Mouse (Mus musculus) A20 (cell line): ENCODE data around the gene Med24.

Source experiments
- DNase-seq: peaks from one replicate; pipeline ENCODE4 v3.0.0-alpha.2; 2011; ENCODE audit warnings: low read depth, low spot score

The Med24 gene

DNA sequence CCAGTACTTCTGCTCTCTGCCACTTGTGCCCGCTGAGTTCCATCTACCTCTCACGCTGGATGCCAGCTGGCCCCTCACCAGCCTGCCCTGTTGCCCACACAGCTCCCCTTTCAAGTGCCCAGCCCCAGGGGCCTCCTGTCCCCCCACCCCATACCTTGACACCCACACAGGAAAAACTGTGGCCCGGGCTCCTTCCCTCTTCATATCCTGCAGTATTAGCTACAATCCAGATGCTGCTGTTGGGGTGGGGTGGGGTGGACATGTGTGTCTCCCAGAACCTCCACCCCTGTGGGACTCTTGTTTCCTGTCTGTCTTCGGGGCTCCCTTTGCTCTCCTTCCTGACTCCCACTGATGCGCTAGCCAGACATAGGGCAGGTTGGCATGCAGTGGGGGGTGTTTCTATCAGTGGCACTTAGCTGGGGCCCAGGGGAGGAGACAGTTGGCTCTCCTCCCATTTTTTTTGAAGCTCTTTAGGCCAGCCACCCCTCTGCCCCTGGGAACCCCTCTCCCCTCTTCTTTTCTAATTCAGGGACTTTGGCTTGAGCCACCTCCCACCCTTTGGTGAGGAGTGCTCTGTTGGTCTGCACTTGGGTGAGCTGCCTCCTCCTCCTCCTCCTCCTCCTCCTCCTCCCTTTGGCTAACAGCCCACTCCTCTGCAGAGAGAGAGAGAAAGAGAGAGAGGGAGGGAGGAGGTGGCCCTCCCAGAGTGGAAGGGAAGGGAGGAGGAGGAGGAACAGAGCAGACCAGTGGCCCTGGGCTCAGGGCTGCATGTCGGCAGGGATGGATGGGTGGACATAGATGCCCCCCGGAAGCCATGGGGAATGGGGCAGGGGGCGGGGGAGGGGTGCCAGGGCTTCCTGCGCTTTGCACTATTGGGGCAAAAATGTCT lies 36.4 kb upstream of the Med24 start:
- DNase-seq: no peak

DNA sequence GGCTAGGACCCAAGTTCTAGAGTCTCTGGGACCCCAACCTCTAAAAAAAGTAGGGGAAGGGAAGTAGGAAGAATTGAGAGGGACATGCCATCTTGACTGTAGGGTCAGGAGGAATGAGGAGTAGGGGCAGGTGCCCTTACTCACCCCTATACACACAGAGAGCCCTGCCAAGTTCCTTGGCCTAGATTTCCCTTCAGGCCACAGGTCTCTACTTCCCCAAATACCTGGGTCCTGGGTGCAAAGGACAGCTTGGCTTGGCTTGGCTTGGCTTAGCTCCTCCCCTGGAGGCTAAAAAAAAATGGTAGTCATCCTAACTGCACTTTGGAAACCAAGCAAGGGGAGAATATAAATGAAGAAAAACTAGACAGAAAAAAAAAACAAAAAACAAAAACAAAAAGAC lies 35.5 kb upstream of the Med24 start:
- no peak for DNase-seq

DNA sequence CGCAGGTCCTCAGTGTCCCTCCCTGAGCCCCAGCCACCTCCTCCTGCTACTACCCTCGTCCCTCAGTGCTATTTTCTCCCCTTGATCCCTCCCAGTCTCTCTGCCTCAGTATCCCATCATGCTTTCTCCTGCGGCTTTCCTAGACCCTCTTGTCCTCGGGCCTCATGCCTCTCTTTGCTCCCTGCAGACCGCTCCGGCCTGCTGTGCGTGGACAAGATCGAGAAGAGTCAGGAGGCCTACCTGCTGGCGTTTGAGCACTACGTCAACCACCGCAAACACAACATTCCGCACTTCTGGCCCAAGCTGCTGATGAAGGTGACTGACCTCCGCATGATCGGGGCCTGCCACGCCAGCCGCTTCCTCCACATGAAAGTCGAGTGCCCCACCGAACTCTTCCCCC lies 34.9 kb upstream of the Med24 start:
- no peak for DNase-seq

DNA sequence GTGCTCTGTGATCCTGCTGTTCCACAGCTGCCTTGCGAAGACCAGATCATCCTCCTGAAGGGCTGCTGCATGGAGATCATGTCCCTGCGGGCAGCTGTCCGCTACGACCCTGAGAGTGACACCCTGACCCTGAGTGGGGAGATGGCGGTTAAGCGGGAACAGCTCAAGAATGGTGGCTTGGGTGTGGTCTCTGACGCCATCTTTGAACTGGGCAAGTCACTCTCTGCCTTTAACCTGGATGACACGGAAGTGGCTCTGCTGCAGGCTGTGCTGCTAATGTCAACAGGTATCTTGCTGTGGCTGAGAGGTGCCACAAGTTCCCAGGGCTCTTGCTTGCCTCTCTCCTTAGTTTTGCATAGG lies 34.2 kb upstream of the Med24 start:
- DNase-seq: no peak

DNA sequence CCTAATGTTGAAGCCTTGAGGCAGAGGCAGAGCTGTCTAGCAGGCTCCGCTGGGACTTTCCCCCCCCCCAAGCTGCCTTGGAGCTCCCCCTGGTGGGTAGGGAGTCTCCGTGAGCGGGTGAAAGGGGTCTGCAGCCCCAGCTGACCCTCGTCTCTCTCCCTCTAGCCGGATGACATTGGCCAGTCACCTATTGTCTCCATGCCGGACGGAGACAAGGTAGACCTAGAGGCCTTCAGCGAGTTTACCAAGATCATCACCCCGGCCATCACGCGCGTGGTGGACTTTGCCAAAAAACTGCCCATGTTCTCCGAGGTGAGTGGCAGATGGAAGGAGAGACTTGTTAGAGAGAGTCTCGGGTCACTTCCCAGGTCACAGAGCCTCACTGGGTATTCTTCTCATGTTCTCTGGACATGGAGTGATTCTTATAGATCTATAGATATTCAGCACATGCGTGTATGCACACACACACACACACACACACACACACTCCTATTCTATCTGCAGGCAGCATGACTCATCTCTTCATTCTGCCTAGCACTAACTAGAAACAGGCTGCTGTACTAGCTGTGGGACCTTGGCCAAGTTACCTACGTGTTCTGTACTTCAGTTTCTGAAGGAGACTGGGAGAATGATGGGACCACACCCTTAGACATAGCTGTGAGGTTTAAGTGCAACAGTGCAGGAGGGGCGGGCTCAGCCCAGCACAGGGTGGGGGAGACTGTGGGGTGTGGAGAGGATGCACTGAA lies 33.7 kb upstream of the Med24 start:
- DNase-seq: peak; percentile 53

DNA sequence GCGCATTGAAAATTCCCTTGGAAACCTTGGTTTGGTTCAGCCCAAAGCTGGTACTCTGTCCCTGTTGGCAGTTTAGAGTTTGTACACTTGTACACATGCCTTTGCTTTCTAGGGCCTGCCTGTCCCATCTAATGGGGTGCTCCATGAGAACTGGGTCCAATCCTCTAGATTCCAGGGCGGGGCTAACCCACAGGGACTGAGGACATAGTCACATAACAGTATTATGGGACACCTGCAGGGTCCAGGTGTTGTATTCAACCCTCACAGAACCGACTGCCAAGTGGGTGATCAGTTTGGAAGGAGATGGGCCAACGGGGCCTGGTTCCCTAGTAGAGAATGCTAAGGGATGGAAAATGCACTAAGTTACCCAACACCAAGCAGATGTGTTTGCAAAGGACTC lies 32.7 kb upstream of the Med24 start:
- DNase-seq: no peak

DNA sequence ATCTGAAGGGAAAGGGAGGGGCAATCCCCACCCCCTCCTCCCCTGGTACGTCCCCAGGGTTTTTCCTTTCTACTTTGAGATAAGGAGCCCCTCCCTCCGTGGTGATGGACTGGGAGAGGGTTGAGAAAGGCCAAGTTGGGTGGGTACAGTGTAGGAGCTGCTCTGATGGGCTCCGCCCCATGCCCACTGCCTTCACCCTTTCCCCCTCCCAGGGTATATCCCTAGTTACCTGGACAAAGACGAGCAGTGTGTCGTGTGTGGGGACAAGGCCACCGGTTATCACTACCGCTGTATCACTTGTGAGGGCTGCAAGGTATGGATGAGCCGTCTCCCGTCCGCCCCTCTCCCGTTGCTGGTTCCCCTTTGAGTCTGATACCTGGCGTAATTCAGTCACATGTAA lies 27.5 kb upstream of the Med24 start:
- no peak for DNase-seq

DNA sequence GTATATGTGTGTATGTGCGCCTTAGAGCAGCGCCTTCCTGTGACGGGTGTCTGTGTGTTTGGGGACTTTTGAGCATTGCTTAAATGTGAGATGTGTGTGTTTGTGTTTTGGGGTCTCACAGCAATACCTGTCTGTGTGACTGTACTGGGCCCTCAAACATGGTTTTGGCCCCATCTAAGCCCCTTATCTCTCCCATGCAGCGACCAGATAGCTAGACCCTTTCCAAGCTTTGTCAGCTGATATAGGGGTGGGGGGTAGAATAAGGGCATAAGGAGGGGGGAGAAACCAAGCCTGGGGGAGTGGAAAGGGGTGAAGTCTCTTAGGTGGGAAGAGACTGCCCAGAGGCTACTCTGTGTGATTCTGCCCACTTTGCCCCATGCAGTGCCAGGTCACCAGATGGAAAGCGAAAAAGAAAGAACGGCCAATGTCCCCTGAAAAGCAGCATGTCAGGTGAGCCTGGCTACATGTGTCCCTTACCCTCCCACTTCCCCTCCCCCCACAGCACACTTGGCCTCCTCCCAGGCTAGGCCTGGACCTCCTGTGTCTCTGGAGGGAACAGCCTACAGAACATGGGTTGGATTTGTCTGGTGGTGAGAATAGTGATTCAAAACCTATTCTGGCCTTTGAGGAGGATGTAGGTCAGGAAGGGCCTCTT lies 26.6 kb upstream of the Med24 start:
- DNase-seq: no peak

DNA sequence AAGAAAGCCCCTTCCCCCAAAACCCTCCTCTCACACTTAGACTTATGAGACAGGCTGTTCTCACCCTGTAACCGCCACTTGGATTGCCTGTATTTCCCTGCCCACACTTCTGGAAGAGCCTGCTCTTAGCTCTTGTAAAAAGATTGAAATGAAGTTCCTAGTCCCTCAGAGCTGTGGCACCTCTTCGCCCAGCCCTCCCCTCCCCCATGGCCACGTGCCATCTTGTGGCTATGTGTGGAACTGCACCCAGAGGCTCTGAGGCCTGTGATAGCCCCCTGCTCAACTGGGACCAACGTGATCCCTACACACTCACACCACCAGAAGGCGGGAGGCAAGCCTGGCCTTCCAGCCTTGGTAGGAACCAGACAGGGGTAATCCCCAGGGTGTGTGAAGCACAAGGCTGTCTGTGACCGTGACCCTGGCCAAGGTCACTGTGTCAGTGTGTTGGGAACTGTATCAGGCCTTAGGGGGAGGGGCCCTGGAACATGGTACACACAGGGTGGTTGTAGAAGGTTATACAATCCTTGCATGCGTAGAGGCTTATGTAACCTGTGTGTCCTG lies 25.5 kb upstream of the Med24 start:
- DNase-seq: peak; percentile 83

DNA sequence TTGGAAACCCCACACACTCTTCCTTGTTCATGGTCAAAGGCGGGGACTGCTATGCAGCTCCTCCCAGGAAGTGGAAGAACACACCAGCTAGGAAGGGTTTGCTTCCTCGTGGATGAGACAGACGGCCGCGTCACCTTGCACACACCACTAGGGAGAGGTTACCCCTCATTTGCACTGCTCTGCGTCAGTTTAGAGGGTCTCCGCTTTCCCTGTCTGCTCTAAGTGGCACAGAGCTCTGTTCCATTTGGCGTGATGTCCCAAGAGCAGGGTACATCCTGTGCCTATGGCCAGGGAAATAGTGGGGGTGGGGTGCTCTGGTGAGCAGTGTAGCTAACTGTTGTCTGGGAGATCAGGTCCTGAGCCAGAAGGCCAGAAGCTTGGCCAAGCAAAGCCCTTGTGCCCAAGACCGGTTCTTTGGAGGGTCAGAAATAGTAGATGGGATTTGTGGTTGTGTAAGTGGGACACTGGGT lies 25.0 kb upstream of the Med24 start:
- no peak for DNase-seq

DNA sequence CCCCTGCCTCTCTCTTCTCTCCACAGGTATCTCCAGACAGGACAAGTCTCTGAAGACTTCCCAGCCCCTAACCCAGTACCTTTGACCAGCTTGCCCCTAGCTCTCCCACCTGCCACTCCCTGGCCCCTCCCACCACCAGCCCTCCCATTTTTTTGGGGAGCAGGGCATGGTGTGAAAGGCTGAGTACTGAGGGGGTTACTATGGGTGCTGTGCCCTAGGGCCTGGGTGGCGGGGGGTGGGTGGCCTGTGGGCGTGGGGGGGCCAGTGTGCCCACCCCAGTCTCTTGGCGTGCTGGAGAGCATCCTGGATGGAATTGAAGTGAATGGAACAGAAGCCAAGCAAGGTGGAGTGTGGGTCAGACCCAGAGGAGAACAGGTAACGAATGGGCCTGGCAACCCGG lies 24.0 kb upstream of the Med24 start:
- no peak for DNase-seq

DNA sequence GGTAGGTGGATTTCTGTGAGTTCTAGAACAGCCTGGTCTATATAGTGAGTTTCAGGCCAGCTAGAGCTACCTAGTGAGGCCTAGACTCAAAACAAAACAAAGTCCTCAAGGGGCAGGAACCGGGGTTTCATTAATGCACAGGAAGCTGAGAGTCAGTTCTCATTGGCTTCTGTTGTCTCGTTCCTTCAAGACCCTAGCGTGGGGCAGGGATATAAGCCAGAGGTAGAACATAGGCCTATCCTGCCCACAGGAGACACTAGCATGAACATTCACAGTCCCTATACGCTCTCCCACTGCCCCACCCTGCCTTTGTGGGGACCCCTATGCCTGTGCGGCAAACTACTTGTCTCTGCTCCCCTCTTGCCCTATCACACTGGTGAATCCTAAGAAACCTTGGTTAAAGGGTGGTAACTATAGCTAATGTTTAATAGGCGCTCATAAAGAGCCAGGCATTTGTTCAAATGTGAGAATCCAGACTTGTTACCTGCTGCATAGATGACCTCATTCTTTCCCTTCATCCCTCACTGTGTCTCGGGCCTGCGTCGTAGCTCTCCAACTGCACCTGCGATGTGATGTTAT lies 23.4 kb upstream of the Med24 start:
- no peak for DNase-seq

DNA sequence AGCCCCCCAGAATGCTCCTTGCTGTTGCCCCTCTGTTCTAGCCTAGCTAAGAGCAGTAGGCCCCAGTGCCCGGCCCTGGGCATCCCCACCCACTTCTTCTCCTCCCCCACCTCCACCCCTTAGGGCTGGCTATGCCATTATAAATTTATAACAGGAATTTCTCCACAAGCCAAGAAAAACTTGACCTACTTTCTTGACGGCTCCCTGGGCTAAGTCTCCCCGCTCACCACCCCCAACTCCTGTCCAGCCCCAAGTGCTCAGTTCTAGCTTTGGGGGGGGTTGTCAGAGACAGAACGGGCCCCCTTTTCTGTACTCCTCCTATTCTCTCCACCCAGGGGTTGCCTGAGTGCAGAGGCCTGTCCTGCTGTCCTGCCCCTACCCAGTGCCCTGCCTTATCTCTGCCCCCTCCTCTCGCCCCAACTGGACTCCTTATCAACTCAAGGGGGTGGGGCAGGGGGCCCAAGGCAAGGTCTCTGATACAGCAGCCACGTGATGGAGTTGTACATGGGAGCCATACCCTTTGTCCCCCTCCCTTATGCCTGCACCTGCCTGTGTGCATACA lies 22.1 kb upstream of the Med24 start:
- DNase-seq: no peak

DNA sequence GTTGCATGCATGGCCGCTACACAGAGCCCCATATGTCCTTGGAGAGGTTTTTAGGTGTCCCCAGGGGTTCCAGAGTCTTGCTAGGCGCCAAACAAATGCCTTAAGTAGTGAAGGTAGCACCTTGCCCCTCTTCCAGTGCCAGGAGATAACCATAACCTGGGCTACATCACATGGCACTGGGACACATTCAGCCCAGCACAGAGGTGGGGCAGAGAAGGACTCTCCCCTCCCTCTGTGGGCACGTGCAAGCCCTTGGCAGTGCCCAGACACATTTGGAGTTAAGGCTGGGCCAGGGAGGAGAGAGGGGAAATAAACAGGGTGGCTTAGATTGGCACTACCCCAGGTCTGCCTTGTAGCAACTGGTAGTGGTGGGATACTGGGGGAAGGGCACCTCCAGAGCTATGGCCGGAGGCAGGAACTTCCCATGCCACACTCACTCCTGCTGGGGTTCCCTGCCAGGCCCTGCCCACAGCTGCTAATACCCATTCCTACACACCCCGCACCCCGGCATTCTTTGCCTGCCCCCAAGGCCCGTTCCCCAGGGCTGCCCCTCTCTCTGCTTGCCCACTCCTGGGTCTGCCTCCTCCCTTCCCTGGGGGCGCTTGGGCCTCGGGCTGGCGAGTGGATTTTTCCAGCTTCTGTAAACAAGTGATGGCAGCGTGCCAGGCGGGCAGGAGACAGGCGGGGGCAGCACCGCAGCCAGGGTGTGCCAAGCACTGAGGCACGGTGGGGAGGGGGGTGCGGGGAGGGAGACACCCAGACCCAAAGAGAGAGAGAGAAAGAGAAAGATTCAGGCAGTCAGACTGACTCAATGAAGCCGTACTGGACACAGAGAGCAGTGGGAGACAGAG lies 21.3 kb upstream of the Med24 start:
- no peak for DNase-seq

DNA sequence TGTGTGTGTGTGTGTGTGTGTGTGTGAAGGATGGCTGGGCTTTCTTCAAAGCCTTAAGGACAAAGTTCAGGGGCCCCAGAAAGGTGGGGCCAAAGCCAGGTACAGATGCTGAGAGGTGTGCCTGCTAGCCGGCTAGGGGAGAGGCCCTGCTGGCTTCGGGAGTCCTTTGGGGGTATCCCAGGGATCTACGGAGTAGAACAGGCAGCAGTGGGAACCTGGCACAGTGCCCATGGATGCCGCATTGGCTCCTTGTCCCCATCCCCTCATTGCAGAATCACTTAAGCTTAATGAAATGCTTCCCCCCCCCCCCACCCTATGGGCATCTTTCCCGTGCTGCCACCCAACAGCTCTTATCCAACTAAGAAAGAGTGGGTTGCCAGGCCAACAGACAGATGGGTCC lies 20.5 kb upstream of the Med24 start:
- DNase-seq: no peak

DNA sequence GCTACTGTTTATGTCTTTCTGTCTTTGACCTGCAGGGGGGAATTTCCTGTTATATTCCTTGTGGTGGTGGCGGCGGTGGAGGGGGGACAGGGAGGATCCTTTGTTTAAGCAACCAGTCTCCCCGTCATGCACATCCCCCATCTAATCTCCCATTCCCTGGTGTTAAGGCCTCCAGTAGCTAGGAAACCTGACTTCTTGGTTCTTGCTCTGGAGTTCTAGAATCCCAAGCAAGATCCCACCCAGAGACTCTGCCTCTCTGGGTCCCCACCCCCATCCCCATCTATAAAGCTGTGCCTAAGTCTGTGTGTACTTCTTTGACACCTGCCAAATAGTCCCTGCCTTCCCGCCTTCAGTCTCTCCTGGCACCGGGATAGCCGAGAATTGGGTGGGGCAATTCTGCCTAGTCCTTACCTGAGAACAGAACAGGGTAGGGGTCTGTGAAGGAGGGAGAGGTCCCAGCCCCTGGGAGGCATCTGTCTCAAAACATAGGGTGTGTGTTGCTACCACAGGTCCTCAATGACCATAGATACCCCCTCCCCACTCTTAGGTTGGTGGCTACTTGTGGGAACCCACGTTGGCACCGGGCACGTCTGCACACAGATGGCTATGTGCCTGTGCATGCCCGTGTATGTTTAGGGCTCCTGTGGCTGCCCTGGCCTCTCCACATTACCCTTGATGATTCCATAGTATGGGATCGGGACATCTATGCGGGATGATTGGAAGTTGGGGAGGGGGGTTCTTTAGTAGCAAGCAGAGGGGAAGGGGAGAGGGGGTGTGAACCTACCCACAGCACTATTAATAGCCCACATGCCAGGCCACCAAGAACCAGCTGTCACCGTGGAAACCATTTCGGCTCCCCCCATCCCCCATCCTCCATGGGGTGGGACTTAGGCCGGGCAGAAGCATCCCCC lies 19.5 kb upstream of the Med24 start:
- DNase-seq: no peak

DNA sequence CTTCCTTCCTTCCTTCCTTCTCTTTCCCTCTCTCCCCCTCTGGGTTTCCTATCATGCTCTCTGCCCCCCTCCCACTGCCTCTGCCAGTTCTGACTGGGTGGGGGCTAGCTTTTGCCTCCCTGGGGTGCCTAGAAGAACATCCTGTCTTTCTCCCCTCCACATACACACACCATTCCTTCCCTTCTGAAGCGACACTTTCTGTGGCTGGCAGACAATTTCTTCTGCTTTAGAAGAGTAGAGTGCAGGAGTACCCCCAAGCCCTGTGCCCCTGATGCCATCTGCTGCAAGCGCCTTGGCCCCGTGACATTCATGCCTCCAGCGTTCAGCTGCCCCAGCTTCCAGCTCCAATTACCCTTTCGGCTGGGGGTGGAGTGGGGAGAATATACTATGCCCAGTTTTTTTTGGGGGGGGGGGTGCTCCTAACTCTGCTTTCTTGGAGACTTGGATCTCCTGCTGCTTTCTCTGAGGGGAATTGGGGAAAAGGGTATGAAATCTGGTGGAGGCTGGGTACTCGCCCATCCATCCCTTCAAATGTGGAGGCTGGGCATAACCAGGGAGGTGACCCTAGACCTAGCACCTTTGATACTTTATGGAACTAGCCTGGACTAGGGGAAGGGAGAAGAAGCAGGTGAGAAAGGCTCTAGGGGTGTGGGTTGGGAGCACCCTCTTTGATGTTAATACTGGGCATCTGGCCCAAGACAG lies 18.7 kb upstream of the Med24 start:
- peak; percentile 24 for DNase-seq

DNA sequence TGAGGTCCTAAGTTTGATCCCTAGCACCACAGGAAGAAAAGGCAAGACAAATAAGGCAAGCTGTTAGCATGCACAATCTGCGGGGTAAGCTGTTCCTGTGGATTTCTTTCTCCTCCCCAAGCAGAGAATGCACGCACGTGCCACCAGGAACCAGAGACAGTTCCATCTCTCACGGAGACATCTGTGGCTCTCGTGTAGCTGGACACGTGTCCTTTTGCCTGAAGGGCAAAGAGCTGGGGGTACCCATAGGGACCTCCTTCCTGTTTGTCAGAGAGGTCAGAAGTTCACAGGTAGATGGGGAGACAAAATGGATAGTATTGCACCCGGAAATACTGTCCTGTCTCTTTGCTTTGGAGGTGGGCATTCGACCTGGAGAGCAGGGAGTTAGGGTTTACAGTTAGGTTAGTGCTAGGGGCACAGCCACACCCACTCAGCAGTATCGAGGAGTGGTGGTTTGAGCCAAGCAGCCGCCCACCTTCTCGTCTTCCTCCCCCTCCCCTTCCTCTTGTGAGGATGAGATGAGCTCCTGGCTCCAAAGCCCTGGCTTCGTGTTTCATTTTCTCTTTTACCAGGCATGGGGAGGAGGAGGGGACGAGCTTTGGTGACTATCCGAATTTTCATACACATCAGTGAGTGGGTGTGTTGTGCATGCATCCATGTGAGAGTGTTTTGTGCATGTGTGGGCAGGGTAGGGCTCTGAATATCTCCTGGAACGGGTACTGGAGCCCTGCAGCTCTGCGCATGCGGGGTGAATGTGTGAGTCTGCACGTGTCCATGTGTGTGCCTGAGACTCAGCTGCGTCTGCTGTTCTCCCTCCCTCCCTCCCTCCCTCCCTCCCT lies 17.8 kb upstream of the Med24 start:
- DNase-seq: peak; percentile 75
